Mouse (Mus musculus): ENCODE measurements around the gene Nfrkb. TPM values are rescaled to one million over a fixed set of nuclear protein-coding genes. Genes with fewer than 3 reads are reported as not detected.

The Nfrkb gene
- polyA plus RNA-seq, 1 experiment from 2014 or later: 34.5 TPM

DNA sequence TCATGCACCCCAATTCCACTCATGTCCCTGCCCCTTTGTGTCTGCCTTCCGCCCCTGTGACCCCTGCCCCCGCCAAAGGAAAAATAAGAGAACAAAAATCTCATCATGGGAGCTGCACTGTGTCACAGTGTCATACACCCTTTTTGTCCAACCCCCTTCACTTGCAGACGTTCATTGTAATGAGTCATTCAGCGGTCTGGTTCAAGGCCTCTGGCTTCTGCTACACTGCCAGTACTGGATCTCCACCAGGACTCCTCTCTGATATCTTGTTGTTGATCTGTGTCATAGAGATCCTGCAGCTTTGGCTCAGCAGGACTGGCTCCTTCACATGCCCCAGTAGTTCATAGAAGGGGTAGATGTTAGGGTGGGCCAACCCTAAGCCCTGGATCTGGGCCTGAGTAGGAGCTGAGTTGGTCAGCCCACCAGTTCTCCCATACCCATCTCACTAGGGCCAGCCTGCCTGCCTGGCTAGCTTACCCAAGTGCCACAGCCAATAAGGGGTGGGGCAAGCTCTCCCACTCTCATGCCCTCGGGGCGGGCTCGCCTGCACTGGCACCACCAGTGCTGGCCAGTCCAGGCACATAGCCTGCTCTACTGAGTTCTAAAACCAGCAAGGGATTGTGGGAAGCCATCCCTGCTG is 46.5 kb downstream of the Nfrkb start:
- Histone ChIP-seq H3K27me3 (ENCODE audit: control insufficient read depth, insufficient read depth, low read length) (no peaks in the 10 kb centered on the region), H3K27ac (ENCODE audit: low read depth, low read length) (no peak overlapping the region), H3K4me2 (replicated peaks; ENCODE audit: low read depth, low read length) (no peak overlapping the region), H3K9ac (ENCODE audit: low read depth, low read length) (no peak overlapping the region), H3K9me3 (ENCODE audit: control insufficient read depth, low read length) (no peaks in the 10 kb centered on the region), H3K4me1 (ENCODE audit: control insufficient read depth, insufficient read depth, low read length) (no peaks in the 10 kb centered on the region), H3K36me3 (ENCODE audit: control insufficient read depth, insufficient read depth, low read length) (no peaks in the 10 kb centered on the region), H3K4me3 (ENCODE audit: low read length) (no peak overlapping the region)
- WGBS: 65% methylated on average over 7 of the region's 7 CpGs
- no peak for ATAC-seq (ENCODE audit: low FRiP score, low TSS enrichment)

DNA sequence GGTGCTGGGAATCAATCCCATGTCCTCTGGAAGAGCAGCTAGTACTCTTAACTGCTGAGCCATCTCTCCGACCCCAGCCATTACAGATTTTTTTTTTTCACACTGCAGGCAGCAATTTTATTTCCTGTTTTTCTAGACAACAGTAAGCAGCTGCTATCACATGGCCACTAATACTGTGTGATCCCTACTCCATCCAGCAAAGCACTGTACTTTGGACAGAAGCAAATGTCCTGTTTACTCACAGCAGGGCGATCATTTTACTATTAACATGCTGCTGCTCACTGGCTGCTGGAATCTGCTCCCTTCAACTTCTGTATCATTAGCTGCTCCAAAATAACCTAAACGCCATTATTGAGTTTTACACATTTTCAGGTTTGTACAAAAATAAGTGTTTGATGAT is 47.4 kb downstream of the Nfrkb start:
- no peak overlapping the region for H3K4me2 ChIP-seq (replicated peaks; ENCODE audit: low read depth, low read length)
- no peak for ATAC-seq (ENCODE audit: low FRiP score, low TSS enrichment)
- H3K36me3 ChIP-seq (ENCODE audit: control insufficient read depth, insufficient read depth, low read length): no peaks in the 10 kb centered on the region
- no peaks in the 10 kb centered on the region for H3K4me1 ChIP-seq (ENCODE audit: control insufficient read depth, insufficient read depth, low read length)
- no peak overlapping the region for H3K9ac ChIP-seq (ENCODE audit: low read depth, low read length)
- H3K9me3 ChIP-seq (ENCODE audit: control insufficient read depth, low read length): no peaks in the 10 kb centered on the region
- no peak overlapping the region for H3K27ac ChIP-seq (ENCODE audit: low read depth, low read length)
- H3K27me3 ChIP-seq (ENCODE audit: control insufficient read depth, insufficient read depth, low read length): no peaks in the 10 kb centered on the region
- WGBS: 84% methylated on average over 3 of the region's 3 CpGs
- H3K4me3 ChIP-seq (ENCODE audit: low read length): no peak overlapping the region

DNA sequence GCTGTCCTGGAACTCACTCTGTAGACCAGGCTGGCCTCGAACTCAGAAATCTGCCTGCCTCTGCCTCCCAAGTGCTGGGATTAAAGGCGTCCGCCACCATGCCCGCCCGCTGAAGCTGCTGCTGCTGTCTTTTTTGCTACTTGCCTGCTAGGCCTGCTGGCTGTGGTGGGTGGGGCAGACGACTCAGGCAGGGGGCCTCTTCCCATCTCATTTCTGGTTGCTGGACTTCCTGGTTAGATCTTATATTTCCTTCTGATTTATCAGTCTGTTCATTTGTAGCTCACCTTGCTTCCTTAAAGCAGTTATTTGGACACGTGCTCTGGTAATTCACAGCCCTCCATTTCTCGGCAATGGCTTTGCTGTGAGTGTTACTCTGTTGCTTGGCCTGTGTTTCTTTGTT is 49.4 kb downstream of the Nfrkb start:
- Histone ChIP-seq H3K36me3 (ENCODE audit: control insufficient read depth, insufficient read depth, low read length) (no peaks in the 10 kb centered on the region), H3K9me3 (ENCODE audit: control insufficient read depth, low read length) (no peaks in the 10 kb centered on the region), H3K27ac (ENCODE audit: low read depth, low read length) (no peak overlapping the region), H3K4me1 (ENCODE audit: control insufficient read depth, insufficient read depth, low read length) (no peaks in the 10 kb centered on the region), H3K9ac (ENCODE audit: low read depth, low read length) (no peak overlapping the region), H3K4me2 (replicated peaks; ENCODE audit: low read depth, low read length) (no peak overlapping the region), H3K4me3 (ENCODE audit: low read length) (no peak overlapping the region), H3K27me3 (ENCODE audit: control insufficient read depth, insufficient read depth, low read length) (no peaks in the 10 kb centered on the region)
- WGBS: 92% methylated on average over 8 of the region's 8 CpGs
- no peak for ATAC-seq (ENCODE audit: low FRiP score, low TSS enrichment)

DNA sequence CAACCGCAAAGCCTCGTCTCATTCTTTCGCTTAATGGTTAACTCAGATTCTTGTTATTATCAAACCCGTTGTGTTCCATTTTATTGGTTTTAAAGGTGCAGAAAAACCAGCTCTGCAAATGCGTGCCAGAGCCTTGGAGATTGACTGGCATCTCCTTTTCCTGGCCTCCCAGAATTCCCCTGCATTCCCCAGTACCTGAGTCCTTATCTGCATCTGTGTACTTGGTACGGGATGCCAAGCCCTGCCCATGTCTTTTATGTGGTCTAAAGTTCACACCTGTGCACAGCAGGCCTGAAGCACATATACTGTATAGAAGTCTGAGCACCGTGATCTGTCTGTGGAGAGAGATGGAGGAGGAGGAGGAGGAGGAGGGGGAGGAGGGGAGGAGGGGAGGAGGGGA is 51.9 kb downstream of the Nfrkb start:
- H3K9ac ChIP-seq (ENCODE audit: low read depth, low read length): no peak overlapping the region
- H3K27ac ChIP-seq (ENCODE audit: low read depth, low read length): no peak overlapping the region
- H3K4me1 ChIP-seq (ENCODE audit: control insufficient read depth, insufficient read depth, low read length): no peaks in the 10 kb centered on the region
- no peak overlapping the region for H3K4me3 ChIP-seq (ENCODE audit: low read length)
- no peak overlapping the region for H3K4me2 ChIP-seq (replicated peaks; ENCODE audit: low read depth, low read length)
- H3K9me3 ChIP-seq (ENCODE audit: control insufficient read depth, low read length): no peaks in the 10 kb centered on the region
- WGBS: 66% methylated on average over 7 of the region's 7 CpGs
- ATAC-seq (ENCODE audit: low FRiP score, low TSS enrichment): no peak
- H3K27me3 ChIP-seq (ENCODE audit: control insufficient read depth, insufficient read depth, low read length): no peaks in the 10 kb centered on the region
- H3K36me3 ChIP-seq (ENCODE audit: control insufficient read depth, insufficient read depth, low read length): no peaks in the 10 kb centered on the region

DNA sequence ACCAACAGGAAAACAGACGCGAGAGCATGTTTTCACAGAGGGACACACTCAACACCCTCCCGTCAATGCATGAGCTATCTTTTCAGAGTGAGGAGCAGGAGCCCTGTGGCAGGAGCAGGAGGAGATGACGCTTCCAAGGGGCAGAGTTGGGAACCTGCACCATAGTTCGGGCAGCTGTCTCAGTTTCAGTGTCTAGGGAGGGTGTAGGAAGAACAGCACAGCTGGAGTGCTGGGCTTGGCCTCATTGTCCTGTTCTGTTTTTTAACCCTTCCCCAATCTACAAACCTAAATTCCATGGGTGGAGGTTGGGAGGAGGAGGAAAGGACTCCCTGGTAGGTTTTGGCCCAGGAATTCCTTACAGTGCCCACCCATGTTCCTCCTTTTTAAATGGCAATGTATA is 52.8 kb downstream of the Nfrkb start:
- H3K4me1 ChIP-seq (ENCODE audit: control insufficient read depth, insufficient read depth, low read length): no peaks in the 10 kb centered on the region
- 61% methylated on average over 5 of the region's 5 CpGs for WGBS
- ATAC-seq (ENCODE audit: low FRiP score, low TSS enrichment): no peak
- no peak overlapping the region for H3K27ac ChIP-seq (ENCODE audit: low read depth, low read length)
- H3K27me3 ChIP-seq (ENCODE audit: control insufficient read depth, insufficient read depth, low read length): no peaks in the 10 kb centered on the region
- H3K4me3 ChIP-seq (ENCODE audit: low read length): no peak overlapping the region
- no peaks in the 10 kb centered on the region for H3K9me3 ChIP-seq (ENCODE audit: control insufficient read depth, low read length)
- no peak overlapping the region for H3K4me2 ChIP-seq (replicated peaks; ENCODE audit: low read depth, low read length)
- no peaks in the 10 kb centered on the region for H3K36me3 ChIP-seq (ENCODE audit: control insufficient read depth, insufficient read depth, low read length)
- no peak overlapping the region for H3K9ac ChIP-seq (ENCODE audit: low read depth, low read length)

DNA sequence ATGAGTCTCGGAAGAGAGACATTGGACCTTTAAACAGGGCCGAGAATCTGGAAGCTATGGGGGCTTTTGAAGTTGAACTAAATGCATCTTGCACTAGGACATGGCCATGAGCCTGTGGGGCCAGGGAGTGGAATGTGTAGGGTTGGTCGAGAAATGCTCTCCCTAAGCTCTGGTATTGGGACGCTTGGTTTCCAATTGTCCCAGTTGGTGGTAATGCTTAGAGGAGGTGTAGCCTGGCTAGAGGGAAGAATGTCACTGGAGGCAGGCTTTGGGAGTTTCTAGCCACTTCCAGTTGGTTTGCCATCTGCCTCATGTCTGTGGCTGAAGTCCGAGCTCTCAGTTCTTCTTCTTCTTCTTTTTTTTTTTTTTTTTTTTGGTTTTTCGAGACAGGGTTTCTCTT is 53.3 kb downstream of the Nfrkb start:
- Histone ChIP-seq H3K36me3 (ENCODE audit: control insufficient read depth, insufficient read depth, low read length) (no peaks in the 10 kb centered on the region), H3K27me3 (ENCODE audit: control insufficient read depth, insufficient read depth, low read length) (no peaks in the 10 kb centered on the region), H3K9ac (ENCODE audit: low read depth, low read length) (no peak overlapping the region), H3K4me2 (replicated peaks; ENCODE audit: low read depth, low read length) (no peak overlapping the region), H3K4me3 (ENCODE audit: low read length) (no peak overlapping the region), H3K4me1 (ENCODE audit: control insufficient read depth, insufficient read depth, low read length) (no peaks in the 10 kb centered on the region), H3K9me3 (ENCODE audit: control insufficient read depth, low read length) (no peaks in the 10 kb centered on the region), H3K27ac (ENCODE audit: low read depth, low read length) (no peak overlapping the region)
- 90% methylated on average over 6 of the region's 6 CpGs for WGBS
- no peak for ATAC-seq (ENCODE audit: low FRiP score, low TSS enrichment)

DNA sequence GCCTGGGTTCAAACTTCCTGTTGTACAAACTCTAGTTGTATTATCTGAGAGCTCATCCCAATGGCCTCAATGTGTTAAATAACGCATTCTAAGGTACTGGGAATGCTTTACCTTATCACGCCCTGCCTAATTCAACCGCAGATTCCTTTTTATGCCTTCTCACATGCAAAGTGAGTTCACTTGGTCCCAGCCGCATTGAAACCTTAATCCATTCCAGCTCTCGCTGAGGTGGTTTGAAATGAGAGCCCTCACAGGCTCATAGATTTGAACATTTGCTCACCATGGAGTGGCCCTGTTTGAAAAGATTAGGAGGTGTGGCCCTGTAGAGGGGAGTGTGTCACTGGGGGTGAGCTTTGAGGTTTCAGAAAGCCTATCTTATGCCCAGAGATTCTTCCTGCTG is 54.4 kb downstream of the Nfrkb start:
- Histone ChIP-seq H3K4me1 (ENCODE audit: control insufficient read depth, insufficient read depth, low read length) (no peaks in the 10 kb centered on the region), H3K4me2 (replicated peaks; ENCODE audit: low read depth, low read length) (no peak overlapping the region), H3K4me3 (ENCODE audit: low read length) (no peak overlapping the region), H3K36me3 (ENCODE audit: control insufficient read depth, insufficient read depth, low read length) (no peaks in the 10 kb centered on the region), H3K9ac (ENCODE audit: low read depth, low read length) (no peak overlapping the region), H3K27ac (ENCODE audit: low read depth, low read length) (no peak overlapping the region), H3K27me3 (ENCODE audit: control insufficient read depth, insufficient read depth, low read length) (no peaks in the 10 kb centered on the region), H3K9me3 (ENCODE audit: control insufficient read depth, low read length) (no peaks in the 10 kb centered on the region)
- ATAC-seq (ENCODE audit: low FRiP score, low TSS enrichment): no peak
- WGBS: 93% methylated on average over 5 of the region's 5 CpGs

DNA sequence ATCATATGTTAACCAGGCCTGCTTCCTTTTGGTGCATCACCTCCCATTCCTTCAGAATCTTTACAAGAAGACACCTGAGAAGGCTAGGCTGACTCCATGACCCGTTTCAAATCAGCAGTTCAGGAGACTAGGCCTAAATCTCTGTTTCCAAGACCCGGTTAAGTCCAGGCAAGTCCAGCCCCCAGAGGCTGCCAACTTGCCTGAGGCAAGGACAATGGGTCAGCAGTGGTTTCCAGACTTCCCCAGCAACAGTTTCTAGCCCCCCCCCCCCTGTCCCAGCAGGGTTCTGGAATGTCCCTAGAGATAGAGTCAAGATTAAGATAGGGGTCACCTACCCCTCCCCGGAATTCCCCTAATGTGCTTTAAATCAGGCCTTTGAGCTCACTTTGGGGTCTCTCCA is 55.5 kb downstream of the Nfrkb start:
- H3K4me3 ChIP-seq (ENCODE audit: low read length): no peak overlapping the region
- H3K4me2 ChIP-seq (replicated peaks; ENCODE audit: low read depth, low read length): no peak overlapping the region
- 85% methylated on average over 3 of the region's 3 CpGs for WGBS
- H3K27ac ChIP-seq (ENCODE audit: low read depth, low read length): no peak overlapping the region
- H3K9me3 ChIP-seq (ENCODE audit: control insufficient read depth, low read length): no peaks in the 10 kb centered on the region
- no peaks in the 10 kb centered on the region for H3K36me3 ChIP-seq (ENCODE audit: control insufficient read depth, insufficient read depth, low read length)
- no peak overlapping the region for H3K9ac ChIP-seq (ENCODE audit: low read depth, low read length)
- no peaks in the 10 kb centered on the region for H3K27me3 ChIP-seq (ENCODE audit: control insufficient read depth, insufficient read depth, low read length)
- ATAC-seq (ENCODE audit: low FRiP score, low TSS enrichment): no peak
- H3K4me1 ChIP-seq (ENCODE audit: control insufficient read depth, insufficient read depth, low read length): no peaks in the 10 kb centered on the region

DNA sequence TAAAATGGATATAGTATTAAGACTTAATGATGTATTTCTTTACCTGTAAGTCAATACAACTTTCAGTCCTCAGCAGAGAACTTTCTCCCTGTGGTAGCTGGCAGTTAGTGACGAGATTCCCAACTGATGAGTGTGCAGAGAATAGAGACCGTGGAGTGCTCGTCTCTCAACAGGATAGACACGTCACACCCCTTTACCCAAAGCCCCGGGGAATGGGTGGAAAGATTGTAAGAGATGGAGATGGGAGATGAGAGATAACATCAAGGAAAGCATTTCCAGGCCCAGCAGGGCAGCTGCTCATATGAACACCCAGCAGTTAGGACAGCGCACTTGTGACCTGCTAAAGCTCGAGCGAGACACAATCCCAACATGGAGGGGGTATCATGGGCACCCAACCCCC is 58.2 kb downstream of the Nfrkb start:
- Histone ChIP-seq H3K36me3 (ENCODE audit: control insufficient read depth, insufficient read depth, low read length) (no peaks in the 10 kb centered on the region), H3K9ac (ENCODE audit: low read depth, low read length) (no peak overlapping the region), H3K27ac (ENCODE audit: low read depth, low read length) (no peak overlapping the region), H3K27me3 (ENCODE audit: control insufficient read depth, insufficient read depth, low read length) (no peaks in the 10 kb centered on the region), H3K4me2 (replicated peaks; ENCODE audit: low read depth, low read length) (no peak overlapping the region), H3K4me1 (ENCODE audit: control insufficient read depth, insufficient read depth, low read length) (no peaks in the 10 kb centered on the region), H3K4me3 (ENCODE audit: low read length) (no peak overlapping the region), H3K9me3 (ENCODE audit: control insufficient read depth, low read length) (no peaks in the 10 kb centered on the region)
- 68% methylated on average over 8 of the region's 8 CpGs for WGBS
- ATAC-seq (ENCODE audit: low FRiP score, low TSS enrichment): no peak
